Mouse (Mus musculus) liver, postnatal 0 days (tissue): ENCODE results near the gene Sacs.

Source experiments
- CTCF ChIP-seq: sonication (generic); IDR thresholded peaks from 2 replicates; pipeline ENCODE4 v1.5.1; 2016; ENCODE audit warnings: antibody characterized with exemption, low read depth
- EP300 ChIP-seq: IDR thresholded peaks from 2 replicates; pipeline ENCODE4 v1.6.1; 2016; ENCODE audit warnings: antibody characterized with exemption, low read depth, mild to moderate bottlenecking

GRCm38 (mm10) chr14:61222506-61222905, 84.2 kb downstream of the Sacs start:
- TF ChIP-seq CTCF = no peak
- no peak for TF ChIP-seq EP300
